Mouse (Mus musculus): ENCODE measurements around the gene Usp16. TPM values are rescaled to one million over a fixed set of nuclear protein-coding genes. Genes with fewer than 3 reads are reported as not detected.

The Usp16 gene
- polyA plus RNA-seq, 1 experiment from 2014 or later = 43.5 TPM

- no peaks in the 10 kb centered on the region for H3K36me3 ChIP-seq (ENCODE audit: insufficient read depth, low read length)
- 67% methylated on average over 6 of the region's 6 CpGs for WGBS
- no peak overlapping the region for H3K4me2 ChIP-seq (replicated peaks; ENCODE audit: low read depth, low read length)
- no peaks in the 10 kb centered on the region for H3K27me3 ChIP-seq (replicated peaks; ENCODE audit: insufficient read depth, low read length)
- TF ChIP-seq CTCF (IDR thresholded peaks at IDR 0.05) = no peak
- TF ChIP-seq EP300 (IDR thresholded peaks at IDR 0.05) = no peak
- DNase-seq (ENCODE audit: low spot score) (no peak), ATAC-seq (no peak)
- no peaks in the 10 kb centered on the region for H3K9me3 ChIP-seq (ENCODE audit: low read length)
- no peak overlapping the region for H3K27ac ChIP-seq (ENCODE audit: low read length)
- H3K4me3 ChIP-seq (ENCODE audit: low read depth, low read length) = no peak overlapping the region
- peaks cover 4% of the 10 kb centered on the region; the same call in 1 of the 2 replicates for H3K4me1 ChIP-seq (ENCODE audit: insufficient read depth, low read depth, low read length)
- no peak overlapping the region for H3K9ac ChIP-seq (replicated peaks; ENCODE audit: low read depth)
Measured at GRCm38 (mm10) chr16:87434946-87435345, 19.6 kb upstream of the Usp16 start.

GRCm38 (mm10) chr16:87435411-87436205, 18.9 kb upstream of the Usp16 start:
- Histone ChIP-seq H3K27ac (ENCODE audit: low read length) (no peak overlapping the region), H3K9ac (replicated peaks; ENCODE audit: low read depth) (no peak overlapping the region), H3K9me3 (ENCODE audit: low read length) (no peaks in the 10 kb centered on the region), H3K4me1 (ENCODE audit: insufficient read depth, low read depth, low read length) (peaks cover 4% of the 10 kb centered on the region; the same call in 1 of the 2 replicates), H3K36me3 (ENCODE audit: insufficient read depth, low read length) (no peaks in the 10 kb centered on the region), H3K27me3 (replicated peaks; ENCODE audit: insufficient read depth, low read length) (no peaks in the 10 kb centered on the region), H3K4me2 (replicated peaks; ENCODE audit: low read depth, low read length) (no peak overlapping the region), H3K4me3 (ENCODE audit: low read depth, low read length) (no peak overlapping the region)
- no peak for TF ChIP-seq EP300 (IDR thresholded peaks at IDR 0.05)
- ATAC-seq = no peak
- no peak for DNase-seq (ENCODE audit: low spot score)
- WGBS = 74% methylated on average over 13 of the region's 13 CpGs

GRCm38 (mm10) chr16:87437096-87437495, 17.4 kb upstream of the Usp16 start:
- no peak for ATAC-seq
- Histone ChIP-seq H3K27ac (ENCODE audit: low read length) (no peak overlapping the region), H3K27me3 (replicated peaks; ENCODE audit: insufficient read depth, low read length) (no peaks in the 10 kb centered on the region), H3K9ac (replicated peaks; ENCODE audit: low read depth) (no peak overlapping the region), H3K4me1 (ENCODE audit: insufficient read depth, low read depth, low read length) (peaks cover 14% of the 10 kb centered on the region; the same call in 1 of the 2 replicates), H3K9me3 (ENCODE audit: low read length) (no peaks in the 10 kb centered on the region), H3K36me3 (ENCODE audit: insufficient read depth, low read length) (no peaks in the 10 kb centered on the region), H3K4me3 (ENCODE audit: low read depth, low read length) (no peak overlapping the region), H3K4me2 (replicated peaks; ENCODE audit: low read depth, low read length) (no peak overlapping the region)
- TF ChIP-seq CTCF (IDR thresholded peaks at IDR 0.05) (no peak), EP300 (IDR thresholded peaks at IDR 0.05) (no peak)
- DNase-seq (ENCODE audit: low spot score) = no peak
- 94% methylated on average over 21 of the region's 21 CpGs for WGBS

- ATAC-seq (no peak), DNase-seq (ENCODE audit: low spot score) (no peak)
- 89% methylated on average over 8 of the region's 8 CpGs for WGBS
Measured at GRCm38 (mm10) chr16:87438697-87439096, 15.8 kb upstream of the Usp16 start.

GRCm38 (mm10) chr16:87440184-87440686, 14.3 kb upstream of the Usp16 start, which contains the start of gene Rwdd2b:
Gene Rwdd2b, minus strand, starts transcription at chr16:87440573.
- under 1% methylated on average over 35 of the region's 38 CpGs for WGBS
- Histone ChIP-seq H3K9ac (replicated peaks; ENCODE audit: low read depth) (peak within 1 kb of the TSS; percentile 79), H3K27ac (ENCODE audit: low read length) (peak within 1 kb of the TSS; percentile 84), H3K27me3 (replicated peaks; ENCODE audit: insufficient read depth, low read length) (no peaks in the 10 kb centered on the region), H3K4me1 (ENCODE audit: insufficient read depth, low read depth, low read length) (peaks cover 16% of the 10 kb centered on the region; the same call in 1 of the 2 replicates), H3K4me2 (replicated peaks; ENCODE audit: low read depth, low read length) (peak within 1 kb of the TSS; percentile 82), H3K4me3 (ENCODE audit: low read depth, low read length) (peak within 1 kb of the TSS; percentile 89), H3K9me3 (ENCODE audit: low read length) (no peaks in the 10 kb centered on the region), H3K36me3 (ENCODE audit: insufficient read depth, low read length) (no peaks in the 10 kb centered on the region)
- TF ChIP-seq EP300 (IDR thresholded peaks at IDR 0.05) (no peak), CTCF (IDR thresholded peaks at IDR 0.05) (no peak)
- DNase-seq (ENCODE audit: low spot score) = peak; percentile 97
- ATAC-seq = peak; percentile 97

More at GRCm38 (mm10) chr16:87438697-87439096, 15.8 kb upstream of the Usp16 start:
- Histone ChIP-seq H3K36me3 (ENCODE audit: insufficient read depth, low read length) (no peaks in the 10 kb centered on the region), H3K4me3 (ENCODE audit: low read depth, low read length) (no peak overlapping the region), H3K27me3 (replicated peaks; ENCODE audit: insufficient read depth, low read length) (no peaks in the 10 kb centered on the region), H3K4me2 (replicated peaks; ENCODE audit: low read depth, low read length) (no peak overlapping the region), H3K27ac (ENCODE audit: low read length) (no peak overlapping the region), H3K4me1 (ENCODE audit: insufficient read depth, low read depth, low read length) (peaks cover 16% of the 10 kb centered on the region; the same call in 1 of the 2 replicates), H3K9me3 (ENCODE audit: low read length) (no peaks in the 10 kb centered on the region), H3K9ac (replicated peaks; ENCODE audit: low read depth) (no peak overlapping the region)
- no peak for TF ChIP-seq EP300 (IDR thresholded peaks at IDR 0.05)
- no peak for TF ChIP-seq CTCF (IDR thresholded peaks at IDR 0.05)

GRCm38 (mm10) chr16:87441089-87441488, 13.4 kb upstream of the Usp16 start:
- Histone ChIP-seq H3K27ac (ENCODE audit: low read length) (peak overlapping the region; percentile 84), H3K4me2 (replicated peaks; ENCODE audit: low read depth, low read length) (peak overlapping the region; percentile 82), H3K27me3 (replicated peaks; ENCODE audit: insufficient read depth, low read length) (no peaks in the 10 kb centered on the region), H3K9ac (replicated peaks; ENCODE audit: low read depth) (no peak overlapping the region; the same call in 1 of the 2 replicates), H3K9me3 (ENCODE audit: low read length) (no peaks in the 10 kb centered on the region), H3K4me3 (ENCODE audit: low read depth, low read length) (peak overlapping the region; percentile 89), H3K36me3 (ENCODE audit: insufficient read depth, low read length) (no peaks in the 10 kb centered on the region), H3K4me1 (ENCODE audit: insufficient read depth, low read depth, low read length) (peaks cover 16% of the 10 kb centered on the region; the same call in 1 of the 2 replicates)
- TF ChIP-seq CTCF (IDR thresholded peaks at IDR 0.05) = peak; percentile 64
- no peak for TF ChIP-seq EP300 (IDR thresholded peaks at IDR 0.05)
- whole genome bisulfite sequencing = 14% methylated on average over 9 of the region's 9 CpGs
- DNase-seq (ENCODE audit: low spot score) (peak; percentile 57), ATAC-seq (no peak)
